8 mouse cellular contexts compared by ENCODE assay signal in the genomic region with DNA sequence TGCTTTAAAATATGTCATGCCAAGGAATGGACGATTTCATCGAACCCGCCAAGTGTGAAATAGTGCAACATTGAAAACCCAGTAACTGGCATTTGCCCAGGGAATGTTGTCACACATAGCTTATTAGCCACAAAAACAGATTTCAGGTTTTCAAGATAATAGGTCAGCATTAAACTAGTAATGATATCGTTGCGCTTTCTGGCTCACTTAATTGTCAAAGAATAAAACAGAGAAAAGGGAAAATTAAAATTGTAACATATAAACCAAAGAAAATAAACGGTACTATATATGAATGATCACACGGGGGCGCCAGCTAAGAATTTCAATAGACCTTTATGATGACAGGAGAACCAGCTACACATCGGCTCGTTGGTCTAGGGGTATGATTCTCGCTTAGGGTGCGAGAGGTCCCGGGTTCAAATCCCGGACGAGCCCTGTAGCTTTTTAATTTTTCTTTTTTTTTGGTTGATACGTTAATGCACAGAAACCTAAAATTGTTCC. TPM values are rescaled to one million over a fixed set of nuclear protein-coding genes. Genes with fewer than 3 reads are reported as not detected.
A peak's percentile ranks its signal among the peaks of the same experiment; 100 is the strongest.
DNase-seq lines count a peak whose midpoint lies in the region; ATAC-seq lines count a peak whose summit lies in the region.

No protein-coding gene starts in this region.

- WGBS in hindbrain, embryonic 12.5 days = 6% methylated on average over 16 of the region's 16 CpGs

- H3K4me1 ChIP-seq in hindbrain, embryonic 12.5 days = no peaks in the 10 kb centered on the region

- H3K9ac ChIP-seq in hindbrain, embryonic 12.5 days = no peak overlapping the region

- no peak overlapping the region for H3K27ac ChIP-seq in hindbrain, embryonic 12.5 days

- peak; percentile 65 for DNase-seq in MEL-GATA-1-ER (ENCODE audit: extremely low read depth, low read depth)
- DNase-seq in cerebellum, adult 8-10 months = peak; percentile 85
- peak; percentile 79 to 89 for DNase-seq in layer of hippocampus, postnatal 14 days (ENCODE audit: low spot score in 2 of 2)
- peak; percentile 81 for DNase-seq in lung, postnatal 10 days
- DNase-seq in ovary, postnatal 14 days (ENCODE audit: low spot score) = peak; percentile 80
- DNase-seq in thymus, postnatal 14 days = peak; percentile 79

- H3K27me3 ChIP-seq in hindbrain, embryonic 12.5 days = no peaks in the 10 kb centered on the region

- peak; percentile 26 for ATAC-seq in frontal cortex, adult (ENCODE audit: low TSS enrichment)
- peak; percentile 32; the same call in 1 of the 2 replicates for ATAC-seq in hindbrain, embryonic 12.5 days (ENCODE audit: low FRiP score)

- peak overlapping the region; percentile 70 for H3K4me3 ChIP-seq in hindbrain, embryonic 12.5 days

- no peaks in the 10 kb centered on the region for H3K36me3 ChIP-seq in hindbrain, embryonic 12.5 days

- H3K9me3 ChIP-seq in hindbrain, embryonic 12.5 days (replicated peaks) = no peaks in the 10 kb centered on the region

- peak overlapping the region; percentile 61 for H3K4me2 ChIP-seq in hindbrain, embryonic 12.5 days (replicated peaks)

RNA-seq across cellular contexts. Expression of gene Mpzl1, which starts 7.0 kb away (rescaled TPM):
- polyA plus RNA-seq in hindbrain, embryonic 12.5 days (2016; fragmentation: Nextera tagmentation; extraction: Ambion mirVana) = 140 and 148 TPM in 2 replicates
- 10 to 100 TPM; 73.9 to 80.1 TPM for total RNA-seq in layer of hippocampus, postnatal 14 days (2021)
